Mouse (Mus musculus): ENCODE measurements around the gene Haus3.

Haus3 gene

GRCm38 (mm10) chr5:34186391-34186790 lies 17.1 kb upstream of the Haus3 start:
- DNase-seq (ENCODE audit: low spot score), result no peak

GRCm38 (mm10) chr5:34185791-34186190 lies 16.5 kb upstream of the Haus3 start:
- DNase-seq (ENCODE audit: low spot score), result no peak

GRCm38 (mm10) chr5:34185051-34185580 lies 15.8 kb upstream of the Haus3 start:
- no peak for DNase-seq (ENCODE audit: low spot score)

DNA sequence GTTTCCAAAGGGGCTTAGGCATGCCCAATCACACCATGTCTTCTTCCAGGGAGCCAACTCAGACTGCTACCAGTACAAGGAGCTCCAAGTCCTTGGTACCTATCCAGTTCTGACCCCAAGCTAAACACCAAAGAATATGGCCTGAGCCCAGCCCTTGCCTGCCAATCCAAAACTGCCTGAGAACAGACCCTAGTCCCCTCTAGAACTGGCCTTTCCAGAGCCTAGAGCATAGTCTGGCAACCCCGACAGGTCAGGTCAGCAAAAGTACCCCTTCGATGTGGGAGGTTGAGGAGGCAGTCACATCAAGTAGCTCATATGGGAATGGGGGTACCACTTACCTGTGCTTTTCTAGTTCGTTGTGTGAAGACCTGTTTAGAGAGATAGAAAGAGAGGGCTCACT lies 14.6 kb upstream of the Haus3 start:
- no peak for DNase-seq (ENCODE audit: low spot score)

DNA sequence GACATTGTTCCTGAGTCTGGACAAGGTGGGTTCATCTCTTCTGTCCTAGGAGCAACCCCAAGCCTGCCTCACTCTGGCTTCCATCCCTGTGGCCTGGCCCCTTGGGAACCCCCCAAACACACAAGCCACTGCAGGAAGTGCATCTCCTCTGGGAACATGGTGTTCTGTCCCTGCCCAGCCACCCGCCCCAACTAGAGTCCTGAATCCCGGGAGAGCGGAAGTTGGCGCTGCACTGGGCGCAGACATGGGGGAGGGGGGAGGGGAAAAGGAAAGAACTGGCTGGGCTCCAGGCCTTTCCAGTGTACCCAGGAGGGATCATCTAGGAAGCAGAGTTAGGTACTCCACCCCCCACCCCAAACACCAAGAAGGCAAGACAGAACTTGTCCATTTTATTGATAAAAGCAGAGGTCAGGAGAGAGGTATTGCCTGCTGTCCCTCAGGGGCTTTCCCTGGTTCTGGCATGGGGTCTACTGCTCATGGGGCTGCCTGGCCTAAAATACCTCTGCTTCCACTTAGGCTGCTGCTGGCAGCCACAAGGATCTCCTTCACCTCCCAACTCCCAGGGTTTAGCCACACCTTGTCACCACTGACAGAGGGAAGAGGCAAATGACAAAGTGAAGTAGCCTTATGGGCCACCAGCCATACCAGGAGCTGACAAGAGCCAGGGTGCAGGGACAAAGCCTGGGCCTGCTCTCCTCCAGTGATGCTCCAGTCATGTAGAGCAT lies 14.0 kb upstream of the Haus3 start:
- no peak for DNase-seq (ENCODE audit: low spot score)

DNA sequence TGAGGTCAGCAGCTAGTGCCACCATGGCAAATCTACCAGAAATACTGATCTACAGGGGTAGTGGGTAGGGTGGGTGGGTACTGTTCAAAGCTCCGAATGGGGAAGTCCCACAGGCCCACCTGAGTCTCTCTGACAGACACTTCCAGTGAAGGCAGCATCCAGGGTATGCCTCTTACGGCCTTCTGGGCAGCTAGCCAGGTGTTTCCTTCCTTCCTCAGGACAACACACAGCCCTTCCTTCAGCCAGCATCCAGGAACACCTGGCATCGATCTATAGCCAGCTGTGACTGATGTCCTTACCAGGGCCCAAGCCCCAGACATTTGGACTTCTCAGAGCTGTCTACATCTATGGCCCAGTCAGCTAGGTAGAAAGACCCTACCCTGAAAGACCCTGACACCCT lies 13.2 kb upstream of the Haus3 start:
- no peak for DNase-seq (ENCODE audit: low spot score)

GRCm38 (mm10) chr5:34177821-34178220 lies 8.5 kb upstream of the Haus3 start:
- no peak for DNase-seq (ENCODE audit: low spot score)

- DNase-seq (ENCODE audit: low spot score), result no peak
These were observed 7.8 kb upstream of the Haus3 start for GRCm38 (mm10) chr5:34177091-34177490.

GRCm38 (mm10) chr5:34176691-34177090 lies 7.4 kb upstream of the Haus3 start:
- DNase-seq (ENCODE audit: low spot score), result no peak

- DNase-seq (ENCODE audit: low spot score), result no peak
These were observed 6.0 kb upstream of the Haus3 start for GRCm38 (mm10) chr5:34175403-34175694.

DNA sequence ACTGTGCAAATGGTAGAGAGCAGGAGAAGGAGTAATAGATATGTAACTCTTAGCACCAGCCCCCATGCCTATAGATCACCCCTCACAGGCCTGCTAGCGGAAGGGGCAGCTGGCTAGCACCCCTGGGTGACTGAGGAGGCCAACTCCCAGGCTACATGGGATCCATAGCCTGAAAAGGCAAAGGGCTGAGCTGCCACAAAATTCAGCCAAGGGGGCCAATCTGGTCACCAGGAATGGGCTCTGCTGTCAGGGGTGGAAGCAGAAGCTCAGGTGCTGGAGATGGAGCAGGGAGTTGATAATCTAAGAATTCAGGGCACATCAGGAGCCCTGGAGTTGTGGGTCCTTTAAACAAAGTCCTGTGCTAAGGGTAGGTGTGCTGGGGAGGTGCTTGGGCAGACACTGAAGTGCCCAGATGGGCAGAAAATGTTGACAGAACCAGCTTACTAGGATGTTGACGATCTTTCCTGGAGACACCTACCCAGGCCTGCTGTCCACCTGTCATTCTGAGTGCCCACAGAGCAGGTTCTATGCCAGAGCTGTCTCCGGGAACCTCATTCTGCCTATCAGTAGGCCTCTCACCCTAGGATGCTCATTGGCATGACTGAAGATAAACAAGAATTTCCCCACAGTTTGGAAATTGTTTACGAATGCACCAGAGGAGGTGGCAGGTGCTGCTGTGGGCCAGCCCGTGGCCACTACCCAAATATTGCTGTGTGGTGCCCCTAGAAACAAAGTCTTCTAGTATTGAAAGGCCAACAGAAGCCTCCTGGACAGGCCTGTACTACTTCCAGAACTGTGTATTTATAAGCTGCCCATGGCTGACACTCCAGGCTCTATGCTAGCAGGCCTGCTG lies 5.4 kb upstream of the Haus3 start:
- DNase-seq (ENCODE audit: low spot score), result no peak

- DNase-seq (ENCODE audit: low spot score), result no peak
These were observed 4.7 kb upstream of the Haus3 start for GRCm38 (mm10) chr5:34174021-34174420.

DNA sequence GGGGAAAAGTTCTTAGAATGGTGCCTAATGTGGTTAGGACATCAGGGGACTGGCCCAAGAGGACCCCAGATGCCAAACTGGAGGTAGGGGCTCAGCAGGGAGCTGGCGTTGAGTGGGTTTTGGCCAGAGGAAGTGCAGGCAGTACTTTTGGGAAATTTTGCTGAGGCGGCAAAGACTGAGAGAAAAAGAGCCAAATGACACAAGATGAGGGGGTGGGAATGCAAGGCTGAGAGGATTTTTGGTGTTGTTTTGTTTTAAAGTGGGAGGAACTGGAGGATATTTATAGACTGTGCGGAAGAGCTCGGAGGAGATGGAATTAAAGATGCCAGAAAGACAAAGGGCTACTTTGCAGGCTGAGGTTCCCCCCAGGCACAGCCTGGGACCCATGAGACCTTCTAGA lies 1.4 kb upstream of the Haus3 start:
- no peak for DNase-seq (ENCODE audit: low spot score)

- no peak for DNase-seq (ENCODE audit: low spot score)
These were observed 627 bp upstream of the Haus3 start for GRCm38 (mm10) chr5:34169954-34170353.

GRCm38 (mm10) chr5:34167857-34168256 lies 1.5 kb downstream of the Haus3 start:
- DNase-seq (ENCODE audit: low spot score), result no peak

DNA sequence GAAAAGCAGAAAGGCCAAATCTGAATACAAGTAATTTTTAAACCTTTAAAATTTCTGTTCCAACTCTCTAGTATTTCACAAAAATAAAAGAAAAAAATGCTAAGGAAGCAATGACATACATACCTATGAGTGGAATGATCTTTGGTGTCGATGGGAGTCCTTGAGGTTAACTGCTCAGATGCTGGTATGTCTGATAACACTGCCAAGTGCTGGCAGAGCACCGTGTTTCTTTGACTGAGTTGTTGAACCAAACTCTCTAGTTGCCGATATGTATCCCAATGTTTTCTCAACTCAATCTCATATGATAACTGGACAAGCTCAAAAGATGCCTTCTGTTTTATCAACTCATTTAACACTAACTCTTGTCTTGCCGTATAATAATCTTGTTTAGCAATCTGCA lies 3.5 kb downstream of the Haus3 start:
- peak; percentile 38 for DNase-seq (ENCODE audit: low spot score)

DNA sequence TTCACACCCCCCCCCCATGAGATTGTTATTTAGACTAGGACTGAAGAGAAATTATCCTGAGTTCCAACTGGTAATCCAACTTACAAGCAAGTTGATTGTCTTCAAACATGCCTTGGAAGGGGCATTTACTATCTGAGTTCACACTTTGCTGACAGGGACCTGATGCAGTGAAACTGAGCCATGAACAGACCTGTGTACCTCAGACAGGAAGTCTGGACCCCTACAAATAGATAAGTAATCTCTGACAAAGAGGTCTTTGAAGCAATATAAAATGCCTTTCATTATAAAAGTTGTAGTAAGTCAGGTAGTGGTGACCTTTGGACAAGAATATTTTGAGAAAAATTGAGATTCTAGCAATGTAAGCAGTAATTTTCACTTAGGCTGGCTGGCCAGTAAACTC lies 20.9 kb downstream of the Haus3 start:
- DNase-seq (ENCODE audit: low spot score), result no peak

DNA sequence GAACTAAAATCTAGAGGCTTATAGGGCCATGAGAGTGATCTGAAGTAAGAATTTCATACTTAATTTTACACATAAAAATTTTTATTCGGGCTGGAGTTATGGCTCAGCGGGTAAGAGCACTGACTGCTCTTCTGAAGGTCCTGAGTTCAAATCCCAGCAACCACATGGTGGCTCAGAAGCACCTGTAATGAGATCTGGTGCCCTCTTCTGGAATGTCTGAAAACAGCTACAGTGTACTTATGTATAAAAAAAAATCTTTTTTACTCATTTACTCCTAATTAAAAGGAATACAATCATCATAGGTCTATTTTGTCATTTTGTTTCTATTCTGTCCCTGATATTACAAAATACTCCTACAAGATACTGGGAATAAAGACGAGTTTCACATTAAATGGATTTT lies 21.8 kb downstream of the Haus3 start:
- no peak for DNase-seq (ENCODE audit: low spot score)

- peak; percentile 9 for DNase-seq (ENCODE audit: low spot score)
These were observed 29.6 kb downstream of the Haus3 start for GRCm38 (mm10) chr5:34139751-34140150.

DNA sequence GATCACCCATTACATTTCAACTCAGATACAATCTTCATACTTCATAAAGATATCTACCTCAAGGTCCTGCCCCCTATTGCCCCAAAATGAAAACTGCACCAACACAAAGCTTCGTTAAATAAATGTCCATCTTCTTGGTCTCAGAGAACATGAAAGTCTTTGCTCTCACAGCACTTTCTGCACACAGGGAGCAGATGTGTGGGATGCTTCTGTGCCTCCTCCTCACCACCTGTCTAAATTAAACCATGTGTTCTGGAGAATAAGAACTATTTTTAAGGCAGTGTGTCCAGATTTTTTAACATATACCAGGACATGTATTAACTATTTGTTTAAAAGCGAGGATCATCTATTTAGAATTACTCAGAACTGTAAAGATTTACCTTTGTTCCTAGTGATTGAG lies 36.6 kb downstream of the Haus3 start:
- DNase-seq (ENCODE audit: low spot score), result no peak

- no peak for DNase-seq (ENCODE audit: low spot score)
These were observed 45.2 kb downstream of the Haus3 start for GRCm38 (mm10) chr5:34124131-34124530.

DNA sequence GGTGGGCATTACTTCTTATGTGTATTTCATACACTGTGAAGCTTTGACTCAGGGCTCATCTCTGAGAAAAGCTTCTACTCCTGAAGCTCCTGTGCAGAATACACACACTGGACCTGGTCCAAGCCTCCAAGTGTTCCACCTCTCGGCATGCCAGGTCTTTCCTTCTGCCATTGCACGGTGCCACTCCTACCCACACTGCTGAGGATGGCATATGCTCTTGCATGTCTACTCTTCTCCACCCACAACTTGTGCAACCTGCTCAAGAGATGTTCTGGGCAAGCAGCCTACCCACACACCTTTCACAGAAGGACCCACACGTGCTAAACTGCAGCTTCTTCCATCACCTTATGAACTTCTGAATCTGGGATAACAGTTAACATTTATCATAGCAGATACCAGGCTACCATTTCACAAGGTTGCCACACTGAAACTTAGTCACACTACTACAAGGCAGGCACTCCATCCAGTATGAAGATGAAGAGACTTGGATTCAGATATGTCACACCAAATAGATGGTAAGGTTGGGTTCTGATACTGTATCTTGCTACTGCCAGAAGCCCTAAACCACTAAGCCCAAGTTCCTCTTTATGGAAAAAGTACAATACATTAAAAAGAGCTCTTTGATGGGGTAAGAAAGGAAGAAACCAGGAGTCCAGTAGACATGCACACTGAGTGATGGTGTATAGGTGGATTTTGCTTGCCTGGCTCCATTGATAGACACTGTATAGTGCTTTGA lies 50.0 kb downstream of the Haus3 start:
- no peak for DNase-seq (ENCODE audit: low spot score)

DNA sequence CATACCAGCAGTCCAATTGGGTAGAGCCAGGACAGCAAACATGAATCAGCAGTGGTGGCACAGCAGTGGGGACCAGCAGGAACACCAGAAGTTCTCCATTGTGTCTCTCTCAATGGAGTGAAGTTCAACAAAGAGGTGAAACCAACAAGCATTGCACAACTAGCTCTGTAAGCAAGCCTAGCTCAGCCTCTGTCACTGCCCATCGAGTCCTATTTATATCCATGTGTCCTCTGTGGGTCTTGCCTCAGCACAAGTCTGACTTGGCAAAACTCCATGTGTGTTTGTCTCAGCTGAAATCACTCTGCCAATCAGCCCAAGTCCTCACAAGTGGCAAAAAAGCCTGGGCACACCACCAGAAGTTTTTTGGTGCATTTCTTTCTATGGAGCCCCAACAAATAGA lies 63.6 kb downstream of the Haus3 start:
- no peak for DNase-seq (ENCODE audit: low spot score)

All from c-Kit-positive CD71-positive TER-119-positive erythroid progenitor cells, embryonic 14.5 days (primary cell).